Mouse (Mus musculus): ENCODE measurements at regions not wholly inside any gene's neighbourhood (a gene's known extent, or its start where the extent isn't known, plus 50 kb on each side); places are given as distances from the start of the nearest gene placed in this dataset.

DNA sequence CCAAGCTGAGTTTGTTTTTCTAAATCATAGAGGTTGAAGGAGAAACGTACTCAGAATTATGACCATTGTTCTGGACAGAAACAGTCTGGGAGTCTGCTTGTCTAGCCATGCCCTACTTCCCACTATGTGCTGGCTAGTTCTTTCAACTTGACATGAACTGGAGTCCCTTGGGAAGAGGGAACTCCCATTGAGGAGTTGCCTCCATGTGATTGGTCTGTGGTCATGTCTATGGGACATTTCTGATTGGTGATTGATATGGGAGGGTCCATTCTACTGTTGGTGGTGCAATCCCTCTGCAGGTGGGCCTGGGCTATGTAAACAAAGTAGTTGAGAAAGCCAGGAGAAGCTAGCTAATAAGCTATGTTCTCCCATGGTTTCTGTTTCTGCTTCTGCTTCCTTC lies 64.5 kb upstream of the Adcy1 start:
- TF ChIP-seq CTCF (IDR thresholded peaks at IDR 0.05; ENCODE audit: low read depth, low read length) (no peak), POLR2A (IDR thresholded peaks at IDR 0.05; ENCODE audit: extremely low read depth, insufficient read depth, low read length) (no peak)
